Comparison of ENCODE assay signal across 7 mouse cellular contexts in genomic region chr8:107587995-107588780, GRCm38 (mm10). TPM values are rescaled to one million over a fixed set of nuclear protein-coding genes. Genes with fewer than 3 reads are reported as not detected.
DNase-seq lines count a peak whose midpoint lies in the region; ATAC-seq lines count a peak whose summit lies in the region.

TSS of gene Psmd7 (minus strand) at chr8:107588464.

- H3K4me1 ChIP-seq in embryonic facial prominence, embryonic 10.5 days = peaks cover 16% of the 10 kb centered on the region
- peaks cover 13% of the 10 kb centered on the region; the same call in 1 of the 2 replicates for H3K4me1 ChIP-seq in limb, embryonic 10.5 days
- H3K4me1 ChIP-seq in midbrain, embryonic 13.5 days (replicated peaks) = peaks cover 20% of the 10 kb centered on the region

- H3K9me3 ChIP-seq in embryonic facial prominence, embryonic 10.5 days = no peaks in the 10 kb centered on the region
- no peaks in the 10 kb centered on the region for H3K9me3 ChIP-seq in limb, embryonic 10.5 days (replicated peaks)
- no peaks in the 10 kb centered on the region for H3K9me3 ChIP-seq in midbrain, embryonic 13.5 days

- peak; percentile 97 for DNase-seq in adrenal gland, postnatal 10 days
- DNase-seq in embryonic facial prominence, embryonic 10.5 days (ENCODE audit: low spot score) = peak; percentile 96
- peak; percentile 91 for DNase-seq in kidney, adult 11 months
- peak; percentile 97 for DNase-seq in limb, embryonic 10.5 days (ENCODE audit: low spot score)
- peak; percentile 92 for DNase-seq in spleen, adult 12 weeks (ENCODE audit: low spot score)

- no peaks in the 10 kb centered on the region for H3K27me3 ChIP-seq in embryonic facial prominence, embryonic 10.5 days (replicated peaks; ENCODE audit: low read depth, poor library complexity, severe bottlenecking)
- no peaks in the 10 kb centered on the region for H3K27me3 ChIP-seq in limb, embryonic 10.5 days (ENCODE audit: low read depth, poor library complexity, severe bottlenecking)
- no peaks in the 10 kb centered on the region for H3K27me3 ChIP-seq in midbrain, embryonic 13.5 days

- H3K4me2 ChIP-seq in midbrain, embryonic 13.5 days (replicated peaks) = peak within 1 kb of the TSS; percentile 79

- WGBS in embryonic facial prominence, embryonic 10.5 days = 2% methylated on average over 65 of the region's 65 CpGs
- 2% methylated on average over 65 of the region's 65 CpGs for WGBS in limb, embryonic 10.5 days
- 2% methylated on average over 65 of the region's 65 CpGs for whole genome bisulfite sequencing in midbrain, embryonic 13.5 days

- ATAC-seq in granulocyte monocyte progenitor cell, adult 5-6 weeks (replicated peaks; ENCODE audit: poor library complexity, severe bottlenecking) = peak; percentile 98
- peak; percentile 98 for ATAC-seq in midbrain, embryonic 13.5 days

- peaks cover 35% of the 10 kb centered on the region for H3K36me3 ChIP-seq in embryonic facial prominence, embryonic 10.5 days (replicated peaks)
- peaks cover 34% of the 10 kb centered on the region for H3K36me3 ChIP-seq in limb, embryonic 10.5 days
- H3K36me3 ChIP-seq in midbrain, embryonic 13.5 days = peaks cover 30% of the 10 kb centered on the region

- peak within 1 kb of the TSS; percentile 93 for H3K9ac ChIP-seq in midbrain, embryonic 13.5 days (replicated peaks)

- peak within 1 kb of the TSS; percentile 94 for H3K27ac ChIP-seq in embryonic facial prominence, embryonic 10.5 days (replicated peaks)
- H3K27ac ChIP-seq in limb, embryonic 10.5 days = peak within 1 kb of the TSS; percentile 94
- peak within 1 kb of the TSS; percentile 81 for H3K27ac ChIP-seq in midbrain, embryonic 13.5 days

- H3K4me3 ChIP-seq in embryonic facial prominence, embryonic 10.5 days = peak within 1 kb of the TSS; percentile 78
- H3K4me3 ChIP-seq in limb, embryonic 10.5 days = peak within 1 kb of the TSS; percentile 98
- peak within 1 kb of the TSS; percentile 92 for H3K4me3 ChIP-seq in midbrain, embryonic 13.5 days (replicated peaks)

RNA-seq across cellular contexts. Expression of gene Psmd7, which starts in this region (rescaled TPM):
- 10 to 100 TPM; 83.7 to 86.5 TPM for total RNA-seq in adrenal gland, postnatal 10 days (2021)
- 372 TPM in 2 replicates for polyA plus RNA-seq in embryonic facial prominence, embryonic 10.5 days (2016; fragmentation: Nextera tagmentation; extraction: Ambion mirVana)
- 178 and 188 TPM in 2 replicates for total RNA-seq in granulocyte monocyte progenitor cell, adult 5-6 weeks (2014; fragmentation: Nextera tagmentation)
- 110 and 117 TPM in 2 replicates for total RNA-seq in granulocyte monocyte progenitor cell, adult 5-6 weeks (2017)
- 399 and 404 TPM in 2 replicates for polyA plus RNA-seq in limb, embryonic 10.5 days (2016; fragmentation: Nextera tagmentation; extraction: Ambion mirVana)
- 265 and 276 TPM in 2 replicates for polyA plus RNA-seq in midbrain, embryonic 13.5 days (2015; fragmentation: Nextera tagmentation; extraction: Ambion mirVana)

Comparison
In these comparisons a context has a peak if more than half of its experiments do, and no peak if none do; other contexts are left out.
1. Peak in every context shown above with its lines: DNase-seq, ATAC-seq, H3K4me3 ChIP-seq and H3K27ac ChIP-seq.